Mouse (Mus musculus) bone marrow, adult 2 months (tissue): ENCODE measurements around the gene Plp2. TPM values are rescaled to one million over a fixed set of nuclear protein-coding genes. Genes with fewer than 3 reads are reported as not detected.
A peak's percentile ranks its signal among the peaks of the same experiment; 100 is the strongest.

Source experiments
- H3K27ac ChIP-seq: fragments of 200-500 bp; 2 replicates; pipeline ENCODE4 v1.5.1; 2012; ENCODE audit warnings: low read depth, mild to moderate bottlenecking, control low read depth, inconsistent platforms, low read length; ENCODE audit not compliant: control insufficient read depth, poor library complexity, insufficient read depth
- H3K4me1 ChIP-seq: fragments of 200-500 bp; 2 replicates; pipeline ENCODE4 v1.6.1; 2011; ENCODE audit warnings: low read length; ENCODE audit not compliant: control insufficient read depth, insufficient read depth
- H3K4me3 ChIP-seq: fragments of 200-500 bp; replicated peaks from 2 replicates; pipeline ENCODE3; 2011; ENCODE audit warnings: mild to moderate bottlenecking, low read depth, low read length, control low read depth; ENCODE audit not compliant: control insufficient read depth
- CTCF ChIP-seq: fragments of 200-500 bp; IDR thresholded peaks from 2 replicates; pipeline ENCODE4 v1.5.1; 2011; ENCODE audit warnings: low read length, control low read depth; ENCODE audit not compliant: control insufficient read depth, insufficient read depth
- POLR2A ChIP-seq: fragments of 200-500 bp; IDR thresholded peaks from 2 replicates; pipeline ENCODE4 v1.6.1; 2011; ENCODE audit warnings: low read depth, mild to moderate bottlenecking, control low read depth, low read length, borderline replicate concordance; ENCODE audit not compliant: control insufficient read depth
- WGBS: fragments of 180-500 bp; shearing (Covaris S2); methylation state at CpG from one replicate; pipeline ENCODE4 v1.1.7; 2018; 5-methylcytosine and 5-hydroxymethylcytosine counted together
- polyA plus RNA-seq: library from polyadenylated mRNA; stranded (reverse); fragments of >200 nt; gene quantifications from 2 replicates; pipeline ENCODE4 v1.2.4, GENCODE M21; 2011; ENCODE audit warnings: low replicate concordance; ENCODE audit not compliant: missing spikeins, insufficient read depth, insufficient read length

Gene Plp2
- polyA plus RNA-seq, 1 experiment = 33.2 TPM

DNA sequence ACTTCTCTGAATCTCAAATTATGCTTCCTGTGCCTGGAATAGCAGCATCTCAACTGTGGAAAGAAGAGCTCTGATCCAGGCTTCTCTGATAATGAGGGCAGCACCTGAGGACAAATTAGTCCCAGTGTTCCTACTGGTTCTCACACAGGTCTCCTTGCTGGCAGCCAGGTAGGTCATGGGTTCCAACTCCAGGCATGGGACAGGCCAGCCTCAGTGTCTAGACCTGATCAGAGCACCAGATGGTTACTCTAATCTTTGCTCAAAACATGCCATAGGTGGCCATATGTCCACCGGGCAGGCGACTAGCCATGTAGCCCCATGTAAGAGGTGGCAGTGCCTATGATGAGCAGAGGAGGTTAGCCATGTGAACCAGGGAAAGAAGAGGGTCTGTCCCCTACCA lies 17.1 kb upstream of the Plp2 start:
- no peak overlapping the region for H3K4me3 ChIP-seq
- no peak overlapping the region for H3K27ac ChIP-seq
- H3K4me1 ChIP-seq = no peaks in the 10 kb centered on the region
- 84% methylated on average over 2 of the region's 2 CpGs for WGBS
- TF ChIP-seq POLR2A = no peak

DNA sequence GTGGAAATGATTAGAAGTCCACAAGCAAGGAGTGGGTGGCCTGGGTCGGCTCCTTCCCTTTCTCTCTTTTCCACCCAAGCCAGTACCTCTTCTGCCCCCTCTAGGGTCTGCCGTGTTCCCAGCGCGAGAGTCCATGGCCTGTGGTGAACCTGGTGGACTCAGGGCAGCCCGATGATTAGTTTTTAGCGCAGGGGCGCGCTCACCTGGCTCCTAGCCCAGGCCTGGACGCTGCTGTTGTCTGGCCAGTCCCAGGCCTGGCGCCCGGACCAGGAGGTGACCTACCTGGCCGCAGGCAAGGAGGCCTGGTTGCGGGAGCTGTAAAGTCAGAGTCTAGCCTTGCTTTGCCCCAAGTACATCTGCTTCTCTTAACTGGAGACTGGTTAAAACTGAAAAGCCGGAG lies 9.7 kb upstream of the Plp2 start, which contains the start of gene Magix:
Gene Magix (minus strand): TSS at position 388 of the 400 bp plus-strand sequence.
- Histone ChIP-seq H3K27ac (no peak within 1 kb of the TSS), H3K4me1 (no peaks in the 10 kb centered on the region; the same call in 1 of the 2 replicates), H3K4me3 (no peak within 1 kb of the TSS)
- TF ChIP-seq POLR2A = no peak
- no peak for TF ChIP-seq CTCF
- WGBS = 84% methylated on average over 14 of the region's 14 CpGs

DNA sequence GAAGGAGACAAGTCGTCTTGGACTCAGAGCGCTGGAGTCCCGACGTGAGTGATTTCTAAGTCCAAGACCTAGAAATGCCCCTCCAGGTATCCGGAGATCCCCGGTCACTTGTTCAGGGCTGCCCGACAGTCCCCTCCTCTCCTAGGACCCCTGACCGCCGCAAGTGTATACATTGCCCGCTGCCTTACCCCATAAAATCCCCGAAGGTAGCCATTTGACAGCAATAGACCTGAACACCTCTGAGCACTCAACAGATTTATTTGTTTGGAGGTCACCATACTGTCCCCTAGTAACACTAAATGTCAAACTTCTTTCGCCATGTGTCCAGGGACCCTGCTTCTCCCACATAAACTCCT lies 8.8 kb upstream of the Plp2 start:
- WGBS = 22% methylated on average over 11 of the region's 12 CpGs
- no peak overlapping the region for H3K27ac ChIP-seq
- TF ChIP-seq POLR2A = no peak
- no peak for TF ChIP-seq CTCF
- no peaks in the 10 kb centered on the region; the same call in 1 of the 2 replicates for H3K4me1 ChIP-seq
- no peak overlapping the region for H3K4me3 ChIP-seq

DNA sequence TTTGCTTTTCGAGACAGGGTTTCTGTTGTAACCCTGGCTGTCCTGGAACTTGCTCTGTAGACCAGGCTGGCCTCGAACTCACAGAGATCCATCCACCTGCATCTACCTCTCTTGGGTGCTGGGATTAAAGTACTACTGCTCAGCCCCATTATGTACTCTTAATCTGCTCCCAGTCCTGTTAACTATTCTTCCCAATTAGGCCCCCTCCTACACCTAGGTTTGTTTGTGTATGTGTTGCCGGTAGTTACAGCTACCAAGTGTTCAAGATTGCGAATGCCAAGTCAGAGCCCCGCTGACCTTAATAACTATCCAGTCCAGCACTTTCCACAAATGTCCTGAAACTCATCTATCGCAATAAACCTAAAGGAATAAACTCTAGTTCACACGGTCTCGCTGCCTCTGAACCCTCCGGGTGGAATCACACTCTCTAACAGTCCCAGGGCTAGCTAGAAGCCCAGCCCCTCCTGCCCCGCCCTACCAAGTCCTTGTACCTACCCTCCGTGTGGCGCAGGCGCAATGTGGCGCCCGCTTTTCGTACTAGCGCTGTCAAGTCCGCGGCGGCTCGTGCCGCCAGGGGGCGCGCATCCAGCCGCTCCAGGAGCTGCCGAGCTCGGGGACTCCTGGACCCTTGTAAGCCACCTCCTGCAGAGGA lies 8.3 kb upstream of the Plp2 start:
- Histone ChIP-seq H3K4me1 (no peaks in the 10 kb centered on the region; the same call in 1 of the 2 replicates), H3K4me3 (peak overlapping the region; percentile 37), H3K27ac (no peak overlapping the region; the same call in 1 of the 2 replicates)
- TF ChIP-seq CTCF = peak; percentile 67
- no peak for TF ChIP-seq POLR2A
- 14% methylated on average over 27 of the region's 27 CpGs for WGBS

DNA sequence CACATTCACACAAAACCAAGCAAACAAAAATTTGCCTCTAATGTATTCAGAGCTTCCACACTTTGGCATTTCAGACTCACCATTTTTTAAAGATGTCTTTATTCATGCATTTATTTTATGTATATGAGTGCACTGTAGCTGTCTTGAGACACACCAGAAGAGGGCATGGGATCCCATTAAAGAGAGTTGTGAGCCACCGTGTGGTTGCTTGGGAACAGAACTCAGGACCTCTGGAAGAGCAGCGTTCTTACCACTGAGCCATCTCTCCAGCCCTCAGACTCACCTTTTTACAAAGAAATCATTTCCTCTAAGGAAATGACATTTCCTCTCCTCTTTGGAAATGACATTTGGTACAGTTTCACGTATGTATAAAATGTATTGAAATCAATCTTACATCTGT lies 7.8 kb upstream of the Plp2 start:
- Histone ChIP-seq H3K4me3 (no peak overlapping the region), H3K4me1 (no peaks in the 10 kb centered on the region; the same call in 1 of the 2 replicates)
- 18% methylated on average over 3 of the region's 3 CpGs for WGBS

DNA sequence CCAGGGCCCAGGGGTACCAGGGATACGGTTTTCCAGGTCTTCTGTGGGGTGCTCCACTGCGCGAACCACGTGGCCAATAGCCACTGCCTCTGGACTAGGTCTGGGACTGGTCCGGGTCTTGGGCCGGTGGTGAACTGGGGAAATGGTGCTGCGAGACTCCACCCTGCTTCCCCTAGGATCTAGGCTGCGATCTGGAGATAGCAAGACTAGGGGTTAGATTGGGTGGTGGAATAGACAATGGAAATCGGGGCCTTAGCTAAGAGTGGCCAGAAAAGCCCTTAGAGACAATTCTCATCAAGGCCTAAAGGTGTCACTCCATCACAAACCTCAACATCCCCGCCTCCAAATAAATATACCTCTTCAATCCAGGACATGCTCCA lies 3.8 kb upstream of the Plp2 start:
- no peak for TF ChIP-seq POLR2A

More for the DNA sequence above, 7.8 kb upstream of the Plp2 start:
- H3K27ac ChIP-seq = no peak overlapping the region
- no peak for TF ChIP-seq POLR2A
- TF ChIP-seq CTCF = no peak

DNA sequence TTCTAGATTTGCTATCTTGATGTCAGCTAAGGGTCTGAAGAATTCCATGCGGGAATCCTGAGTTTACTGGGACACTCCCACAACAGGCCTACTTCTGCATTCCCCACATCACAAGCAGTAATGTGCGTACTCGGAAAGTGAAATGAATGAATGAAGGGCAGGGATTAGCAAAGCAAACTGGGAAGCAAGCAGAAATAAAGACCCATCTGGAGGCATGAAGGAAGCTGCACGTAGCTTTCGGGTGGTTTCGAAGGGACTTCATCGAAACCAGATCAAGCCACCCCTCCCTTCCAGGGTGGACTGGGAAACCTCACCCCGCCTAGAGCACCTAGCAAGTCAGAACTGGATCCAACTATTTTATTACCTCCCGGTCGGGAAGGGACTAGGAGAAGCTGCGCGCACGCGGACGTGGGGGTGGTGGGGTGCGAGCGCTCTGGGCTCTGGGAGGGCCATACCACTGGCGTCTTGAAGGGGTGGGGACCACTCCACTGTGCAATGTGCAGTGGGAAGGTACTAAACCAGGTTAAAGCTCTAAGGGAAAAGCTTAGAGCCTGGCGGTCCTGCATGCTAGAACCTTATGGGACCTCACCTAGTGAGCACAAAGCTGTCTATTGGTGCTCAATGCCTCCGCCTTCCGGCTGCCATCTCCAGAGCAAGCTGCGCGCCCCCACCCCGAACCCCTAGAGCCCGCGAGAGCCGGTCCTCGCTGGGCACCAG lies 3.3 kb upstream of the Plp2 start:
- H3K4me1 ChIP-seq = peaks cover 3% of the 10 kb centered on the region
- TF ChIP-seq POLR2A = no peak
- no peak for TF ChIP-seq CTCF
- H3K27ac ChIP-seq = peak overlapping the region; percentile 87
- H3K4me3 ChIP-seq = peak overlapping the region; percentile 68
- WGBS = 19% methylated on average over 28 of the region's 28 CpGs

More for the DNA sequence above, 3.8 kb upstream of the Plp2 start:
- WGBS = 11% methylated on average over 10 of the region's 10 CpGs
- H3K4me1 ChIP-seq = peaks cover 3% of the 10 kb centered on the region
- H3K4me3 ChIP-seq = peak overlapping the region; percentile 68
- peak overlapping the region; percentile 87 for H3K27ac ChIP-seq

DNA sequence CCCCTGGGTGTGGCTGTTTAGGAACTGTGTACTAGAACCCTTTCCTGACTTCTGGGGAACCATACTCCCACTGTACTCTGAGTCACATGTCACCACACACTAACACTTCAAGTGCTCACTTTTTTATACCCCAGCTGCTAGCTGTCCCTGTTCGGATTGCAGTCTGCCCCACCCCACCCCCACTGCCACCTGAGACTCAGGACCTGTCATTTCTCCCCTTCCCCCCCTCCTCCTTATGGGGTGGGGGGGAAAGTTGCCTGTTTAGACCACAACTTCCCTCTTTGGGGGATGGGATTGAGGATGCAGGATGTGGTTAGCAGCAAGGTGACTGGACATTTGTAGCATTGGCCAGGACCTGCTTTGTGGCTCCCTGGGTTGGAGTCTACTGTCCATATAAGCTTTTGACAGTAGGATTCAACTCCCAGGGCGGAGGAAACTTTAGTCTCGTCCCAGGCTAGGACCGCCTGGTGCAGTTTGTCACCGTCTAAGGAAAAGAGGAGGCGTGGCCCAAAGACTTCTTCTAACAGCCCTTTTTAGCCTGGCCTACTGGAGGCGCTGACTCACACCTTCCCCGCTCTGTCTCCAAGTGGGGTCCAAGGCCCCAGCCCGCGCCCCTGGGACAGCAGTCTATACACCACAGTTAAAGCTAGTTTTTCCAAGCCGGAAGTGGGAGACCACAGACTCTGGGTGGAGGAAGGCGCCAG lies 2.5 kb upstream of the Plp2 start:
- Histone ChIP-seq H3K27ac (peak overlapping the region; percentile 87), H3K4me3 (peak overlapping the region; percentile 6), H3K4me1 (peaks cover 3% of the 10 kb centered on the region)
- TF ChIP-seq CTCF (no peak), POLR2A (no peak)
- WGBS = 19% methylated on average over 12 of the region's 12 CpGs
